Mouse (Mus musculus) CD4-positive, CD25-positive, alpha-beta regulatory T cell, adult 2 months (primary cell): ENCODE measurements around the gene Pter.

ENCODE experiments used
- DNase-seq: peaks from one replicate; pipeline ENCODE4 v3.0.0-alpha.2; 2012; ENCODE audit warnings: low read depth, low spot score

The Pter gene

GRCm38 (mm10) chr2:13008433-13008832 lies 84.6 kb downstream of the Pter start:
- peak; percentile 3 for DNase-seq

- DNase-seq = peak; percentile 9
These were observed 85.6 kb downstream of the Pter start for GRCm38 (mm10) chr2:13009261-13009972.

GRCm38 (mm10) chr2:13010030-13010459 lies 86.2 kb downstream of the Pter start:
- DNase-seq = peak; percentile 64

- peak; percentile 43 for DNase-seq
These were observed 86.9 kb downstream of the Pter start for GRCm38 (mm10) chr2:13010460-13011341.

- peak; percentile 24 for DNase-seq
These were observed 87.6 kb downstream of the Pter start, which contains the start of gene C1ql3 for GRCm38 (mm10) chr2:13011472-13011871. Gene C1ql3, minus strand, starts transcription at chr2:13011806.

- no peak for DNase-seq
These were observed 88.1 kb downstream of the Pter start for GRCm38 (mm10) chr2:13011973-13012372.

GRCm38 (mm10) chr2:13018382-13018781 lies 94.5 kb downstream of the Pter start:
- no peak for DNase-seq

GRCm38 (mm10) chr2:13018861-13019260 lies 95.0 kb downstream of the Pter start:
- no peak for DNase-seq

- DNase-seq = no peak
These were observed 114.9 kb downstream of the Pter start for GRCm38 (mm10) chr2:13038772-13039171.

- peak; percentile 47 for DNase-seq
These were observed 115.9 kb downstream of the Pter start for GRCm38 (mm10) chr2:13039785-13040184.

GRCm38 (mm10) chr2:13044555-13044954 lies 120.7 kb downstream of the Pter start:
- DNase-seq = no peak

GRCm38 (mm10) chr2:13048649-13049048 lies 124.8 kb downstream of the Pter start:
- DNase-seq = no peak
